Mouse (Mus musculus) lung, adult 2 months (tissue): ENCODE measurements around the gene Commd1. TPM values are rescaled to one million over a fixed set of nuclear protein-coding genes. Genes with fewer than 3 reads are reported as not detected.

Experiments
- DNase-seq: peaks from one replicate; pipeline ENCODE4 v3.0.0; 2022
- H3K4me1 ChIP-seq: fragments of 200-500 bp; 2 replicates; pipeline ENCODE4 v1.6.1; 2011; ENCODE audit warnings: low read length; ENCODE audit not compliant: control insufficient read depth, insufficient read depth
- H3K4me3 ChIP-seq: fragments of 200-500 bp; replicated peaks from 2 replicates; pipeline ENCODE3; 2011; ENCODE audit warnings: low read depth, mild to moderate bottlenecking, control low read depth, low read length; ENCODE audit errors: extremely low read depth
- CTCF ChIP-seq: fragments of 200-500 bp; IDR thresholded peaks from 2 replicates; pipeline ENCODE4 v1.5.1; 2011; ENCODE audit warnings: mild to moderate bottlenecking, low read length, control low read depth; ENCODE audit not compliant: insufficient read depth
- POLR2A ChIP-seq: fragments of 200-500 bp; IDR thresholded peaks from 2 replicates; pipeline ENCODE4 v1.6.1; 2011; ENCODE audit warnings: low read depth, mild to moderate bottlenecking, control low read depth, low read length, borderline replicate concordance; ENCODE audit errors: extremely low read depth
- WGBS: fragments of 180-500 bp; shearing (Covaris S2); methylation state at CpG from one replicate; pipeline ENCODE4 v1.1.7; 2018; 5-methylcytosine and 5-hydroxymethylcytosine counted together
- polyA plus RNA-seq: library from polyadenylated mRNA; depleted of rRNA; stranded (reverse); fragments of >200 nt; gene quantifications from 2 replicates; pipeline ENCODE4 v1.2.3, GENCODE M21; 2012

The Commd1 gene
- polyA plus RNA-seq, 1 experiment: 10.0 TPM

GRCm38 (mm10) chr11:23013580-23014294 is 31.6 kb upstream of the Commd1 start:
- no peak overlapping the region for H3K4me3 ChIP-seq
- no peak for DNase-seq
- 90% methylated on average over 4 of the region's 4 CpGs for WGBS

GRCm38 (mm10) chr11:23013096-23013495 is 30.9 kb upstream of the Commd1 start:
- 73% methylated on average over 1 of the region's 1 CpGs for WGBS
- TF ChIP-seq POLR2A: no peak
- TF ChIP-seq CTCF: no peak
- no peaks in the 10 kb centered on the region for H3K4me1 ChIP-seq
- no peak for DNase-seq
- no peak overlapping the region for H3K4me3 ChIP-seq

More at GRCm38 (mm10) chr11:23013580-23014294, 31.6 kb upstream of the Commd1 start:
- TF ChIP-seq CTCF (peak; percentile 59), POLR2A (no peak)
- H3K4me1 ChIP-seq: no peaks in the 10 kb centered on the region

GRCm38 (mm10) chr11:23008824-23009200 is 26.6 kb upstream of the Commd1 start:
- 23% methylated on average over 4 of the region's 4 CpGs for WGBS
- Histone ChIP-seq H3K4me1 (peaks cover 5% of the 10 kb centered on the region), H3K4me3 (no peak overlapping the region)
- no peak for DNase-seq
- TF ChIP-seq CTCF (no peak), POLR2A (no peak)

GRCm38 (mm10) chr11:23008181-23008823 is 26.1 kb upstream of the Commd1 start:
- H3K4me3 ChIP-seq: peak overlapping the region; percentile 71
- TF ChIP-seq CTCF (no peak), POLR2A (peak; percentile 64; the same call in 1 of the 2 replicates)
- peak; percentile 78 for DNase-seq
- H3K4me1 ChIP-seq: peaks cover 5% of the 10 kb centered on the region
- under 1% methylated on average over 40 of the region's 40 CpGs for WGBS

- TF ChIP-seq CTCF: no peak
- under 1% methylated on average over 22 of the region's 22 CpGs for WGBS
- H3K4me1 ChIP-seq: peaks cover 5% of the 10 kb centered on the region
- H3K4me3 ChIP-seq: peak within 1 kb of the TSS; percentile 71
- DNase-seq: peak; percentile 64
These were observed 25.4 kb upstream of the Commd1 start, which contains the start of gene Fam161a for GRCm38 (mm10) chr11:23007481-23008180. Fam161a (plus strand) TSS chr11:23007531.

- TF ChIP-seq CTCF (no peak), POLR2A (no peak)
- peak overlapping the region; percentile 71 for H3K4me3 ChIP-seq
- no peak for DNase-seq
- H3K4me1 ChIP-seq: peaks cover 5% of the 10 kb centered on the region
- 3% methylated on average over 6 of the region's 6 CpGs for WGBS
These were observed 24.9 kb upstream of the Commd1 start for GRCm38 (mm10) chr11:23007166-23007480.

GRCm38 (mm10) chr11:23005276-23005675 is 23.1 kb upstream of the Commd1 start:
- Histone ChIP-seq H3K4me3 (no peak overlapping the region), H3K4me1 (peaks cover 5% of the 10 kb centered on the region)
- no peak for DNase-seq
- 90% methylated on average over 1 of the region's 1 CpGs for WGBS
- no peak for TF ChIP-seq POLR2A
- no peak for TF ChIP-seq CTCF

- Histone ChIP-seq H3K4me1 (no peaks in the 10 kb centered on the region), H3K4me3 (no peak overlapping the region)
- no peak for TF ChIP-seq POLR2A
- no peak for TF ChIP-seq CTCF
- no peak for DNase-seq
- 56% methylated on average over 1 of the region's 1 CpGs for WGBS
These were observed 16.1 kb upstream of the Commd1 start for GRCm38 (mm10) chr11:22998308-22998707.

- Histone ChIP-seq H3K4me3 (no peak overlapping the region), H3K4me1 (peaks cover 8% of the 10 kb centered on the region)
- no peak for DNase-seq
- TF ChIP-seq CTCF (no peak), POLR2A (no peak)
- 89% methylated on average over 4 of the region's 4 CpGs for WGBS
These were observed 13.3 kb upstream of the Commd1 start for GRCm38 (mm10) chr11:22995461-22995860.

GRCm38 (mm10) chr11:22994271-22994670 is 12.1 kb upstream of the Commd1 start:
- DNase-seq: no peak
- TF ChIP-seq CTCF (no peak), POLR2A (no peak)
- H3K4me1 ChIP-seq: peaks cover 8% of the 10 kb centered on the region
- 82% methylated on average over 2 of the region's 2 CpGs for WGBS
- H3K4me3 ChIP-seq: no peak overlapping the region
